Comparison of ENCODE assay signal across 23 mouse cellular contexts in genomic region chr3:60003622-60004021, GRCm38 (mm10). TPM values are rescaled to one million over a fixed set of nuclear protein-coding genes. Genes with fewer than 3 reads are reported as not detected.
"Had no signal": no experiment of that assay in that cellular context is flagged by ENCODE, and none has a peak within 500 bp of the region (broad histone marks: within the 10 kb centered on the region; RNA-seq: fewer than 3 reads in every experiment).

No protein-coding gene starts in this region.

- H3K4me2 ChIP-seq: neural tube, embryonic 13.5 days; neural tube, embryonic 15.5 days; stomach, embryonic 15.5 days had no signal

- H3K27ac ChIP-seq: neural tube, embryonic 13.5 days; neural tube, embryonic 15.5 days; stomach, embryonic 15.5 days; stomach, postnatal 0 days had no signal

- H3K36me3 ChIP-seq: neural tube, embryonic 13.5 days; neural tube, embryonic 15.5 days; stomach, embryonic 15.5 days had no signal

- H3K4me3 ChIP-seq: neural tube, embryonic 13.5 days; neural tube, embryonic 15.5 days; stomach, embryonic 15.5 days had no signal

- H3K4me1 ChIP-seq: neural tube, embryonic 13.5 days; neural tube, embryonic 15.5 days; stomach, embryonic 15.5 days had no signal

- H3K27me3 ChIP-seq: neural tube, embryonic 13.5 days; neural tube, embryonic 15.5 days; stomach, embryonic 15.5 days had no signal

- H3K9me3 ChIP-seq: neural tube, embryonic 13.5 days; neural tube, embryonic 15.5 days; stomach, embryonic 15.5 days had no signal

- H3K9ac ChIP-seq: neural tube, embryonic 13.5 days; neural tube, embryonic 15.5 days; stomach, embryonic 15.5 days had no signal

- DNase-seq: retina, postnatal 1 day; right cerebral cortex, adult 18-20 months; right cerebral cortex, postnatal 14 days; right cerebral cortex, postnatal 25 days; right cerebral cortex, postnatal 4 days; spleen, adult 18-20 months; thymus, adult 18-20 months; thymus, adult 2 months; thymus, postnatal 14 days; thymus, postnatal 25 days; thymus, postnatal 36 days; thymus, postnatal 4 days had no signal

RNA-seq across cellular contexts. Expression of gene Aadacl2, which starts 2.9 kb away (rescaled TPM):
- polyA plus RNA-seq: neural tube, embryonic 13.5 days; neural tube, embryonic 14.5 days; neural tube, embryonic 15.5 days; small intestine, adult 2 months; spleen, adult 2 months; stomach, embryonic 14.5 days; testis, adult 2 months; thymus, adult 2 months; thymus, postnatal 0 days; urinary bladder, adult 2 months had no signal

RNA-seq across cellular contexts. Expression of gene Aadac, which starts 21.9 kb away (rescaled TPM):
- polyA plus RNA-seq: neural tube, embryonic 13.5 days; neural tube, embryonic 14.5 days; spleen, adult 2 months; stomach, embryonic 14.5 days; testis, adult 2 months; urinary bladder, adult 2 months had no signal
